Mouse (Mus musculus) cerebellum, adult 11 months (tissue): ENCODE data around the gene Mettl14.
A peak's percentile ranks its signal among the peaks of the same experiment; 100 is the strongest.
"Not testable (repeated sequence)": the region's sequence is repeated elsewhere in the genome, so short reads cannot be mapped to it uniquely, and the experiment has no call there.

Experiments used
- DNase-seq: peaks from one replicate; pipeline ENCODE4 v3.0.0; 2022

Gene Mettl14

DNA sequence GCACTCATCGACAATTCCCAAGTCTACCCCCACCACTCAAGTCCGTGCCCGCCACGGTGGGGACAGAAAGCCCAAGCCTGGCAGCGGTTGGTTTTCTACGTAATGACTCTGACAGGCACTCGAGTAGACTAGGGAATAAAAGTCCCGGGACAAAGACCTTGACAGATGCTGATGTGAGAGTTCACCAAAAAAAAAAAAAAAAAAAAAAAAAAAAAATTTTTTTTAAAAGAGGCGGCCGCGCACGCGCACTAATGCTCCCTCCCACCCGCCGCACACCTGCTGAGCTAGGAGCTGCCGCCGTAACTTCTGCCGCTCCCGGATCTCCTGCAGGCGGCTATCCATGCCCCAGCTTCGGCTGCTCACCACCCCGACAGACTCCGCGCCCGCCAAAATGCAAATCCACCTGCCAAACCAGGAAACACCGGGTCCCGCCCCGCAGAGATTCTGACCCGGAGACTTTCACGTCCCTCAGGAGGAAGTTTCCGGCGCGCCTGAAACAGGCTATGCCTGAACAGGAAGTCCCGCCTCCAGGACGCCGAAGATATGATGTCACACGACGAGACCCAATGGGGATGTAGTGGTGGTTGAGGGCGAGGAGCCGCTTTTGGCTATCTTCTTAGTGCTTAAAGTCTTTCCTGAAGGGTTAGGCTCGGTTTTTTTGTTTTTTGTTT, at the start of gene Mettl14:
Mettl14 (minus strand) TSS at position 623 of the 671 bp plus-strand sequence.
- peak; percentile 95 for DNase-seq

DNA sequence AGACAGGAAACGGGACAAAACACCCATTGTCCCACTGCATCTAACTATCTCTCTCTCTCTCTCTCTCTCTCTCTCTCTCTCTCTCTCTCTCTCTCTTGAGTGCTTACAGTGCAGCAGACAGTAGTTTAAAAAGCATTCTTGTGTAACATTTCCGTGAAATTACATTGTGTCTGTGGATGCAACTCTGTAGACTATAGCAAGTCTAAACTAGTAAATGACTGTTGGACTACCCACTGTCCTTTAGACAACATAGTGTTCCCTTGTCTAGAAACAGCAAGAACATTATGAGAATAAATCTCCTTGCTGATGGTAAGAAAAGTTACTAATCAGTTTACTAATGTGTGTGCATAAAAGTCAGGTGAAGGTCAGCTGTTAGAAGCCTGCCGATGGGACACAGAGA, 47.5 kb upstream of the Mettl14 start:
- DNase-seq: no peak

DNA sequence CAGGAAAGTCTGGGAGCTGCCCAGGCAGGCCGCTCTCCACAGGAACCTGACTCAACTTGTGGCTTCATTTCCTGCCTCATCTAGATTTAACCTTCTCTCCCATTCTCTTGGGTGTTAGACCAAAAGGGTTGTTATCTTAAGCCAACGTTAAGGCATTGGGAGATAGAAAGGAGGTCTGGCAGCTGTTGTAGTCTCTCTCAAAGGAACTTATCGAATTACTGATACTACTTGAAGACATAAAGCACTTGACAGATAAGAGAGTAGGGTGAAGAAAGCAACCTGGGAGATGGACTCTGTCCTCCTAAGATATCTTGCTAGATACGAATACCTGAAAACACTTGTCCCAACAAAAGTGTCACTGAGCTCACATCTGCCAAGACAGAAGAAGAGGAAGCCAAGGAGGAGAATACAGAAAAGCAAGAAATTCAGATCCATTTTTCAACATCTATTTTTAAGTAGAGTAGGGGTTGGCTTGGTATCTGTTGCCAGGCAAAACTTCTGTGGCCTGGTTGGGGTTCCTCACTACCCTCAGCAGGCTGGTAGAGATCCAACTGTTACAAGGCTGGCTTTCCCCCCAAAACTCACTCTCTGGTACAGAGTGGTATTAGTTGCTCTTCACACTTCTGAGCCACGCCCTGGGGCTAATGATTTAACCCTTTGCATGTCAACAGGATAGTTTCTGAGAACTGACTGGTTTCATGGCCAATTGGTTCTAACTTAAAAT, 46.2 kb upstream of the Mettl14 start:
- no peak for DNase-seq

DNA sequence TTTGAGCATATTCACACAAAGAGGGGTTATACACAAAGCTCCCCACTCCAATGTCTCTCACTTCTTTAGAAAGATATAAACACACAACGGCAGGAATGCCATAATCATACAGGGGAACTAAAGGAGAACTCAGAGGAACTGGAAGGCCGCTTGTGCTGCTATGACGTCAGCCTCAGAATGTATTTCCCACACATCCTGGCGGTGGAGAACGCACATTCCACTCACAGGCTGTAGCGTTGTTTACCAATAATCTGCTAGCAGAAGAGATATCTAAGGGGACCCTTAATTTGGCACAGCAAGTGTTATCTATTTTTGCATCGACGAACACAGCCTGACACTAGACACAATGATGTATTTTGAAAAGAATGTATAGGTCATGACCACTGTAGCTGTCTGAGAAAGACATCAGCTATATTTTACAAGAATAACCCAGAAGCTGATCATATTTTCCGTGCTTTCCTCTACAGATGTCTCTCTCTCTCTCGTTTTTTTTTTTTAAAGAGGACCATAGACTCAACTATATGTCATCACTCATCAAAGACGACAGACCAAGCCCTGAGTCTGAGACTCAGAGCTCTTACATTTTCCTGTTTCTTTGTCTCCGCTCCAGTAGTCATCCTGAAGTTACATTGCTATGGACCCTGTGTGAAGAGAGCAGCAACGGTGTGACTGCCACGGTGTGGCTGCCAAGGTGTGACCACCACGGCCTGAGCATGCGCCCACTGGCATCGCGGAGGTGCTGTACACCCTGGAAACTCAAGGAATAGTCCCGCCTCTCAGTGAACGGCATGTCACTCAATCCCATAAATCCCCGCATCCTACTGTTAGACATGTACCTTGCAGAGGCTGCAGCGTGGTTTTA, 43.9 kb upstream of the Mettl14 start:
- no peak for DNase-seq

DNA sequence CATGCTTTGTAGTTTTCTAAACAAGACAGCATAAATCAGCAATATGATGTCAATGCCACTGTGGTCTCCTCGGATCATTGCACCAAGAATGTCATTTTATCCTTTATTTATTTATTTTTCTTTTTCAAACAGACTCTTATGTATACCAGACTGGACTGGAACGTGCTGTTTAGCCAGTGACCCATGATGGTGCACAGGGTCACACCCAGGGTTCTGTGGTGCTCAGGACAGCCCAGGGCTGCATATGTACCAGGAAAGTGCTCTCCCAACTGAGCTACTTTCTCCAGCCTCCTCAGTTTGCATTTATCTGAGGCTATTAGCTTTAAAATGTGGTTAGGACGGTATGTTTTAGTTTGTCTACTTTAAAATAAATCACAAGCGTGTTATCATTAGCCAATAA, 42.1 kb upstream of the Mettl14 start:
- DNase-seq: no peak

DNA sequence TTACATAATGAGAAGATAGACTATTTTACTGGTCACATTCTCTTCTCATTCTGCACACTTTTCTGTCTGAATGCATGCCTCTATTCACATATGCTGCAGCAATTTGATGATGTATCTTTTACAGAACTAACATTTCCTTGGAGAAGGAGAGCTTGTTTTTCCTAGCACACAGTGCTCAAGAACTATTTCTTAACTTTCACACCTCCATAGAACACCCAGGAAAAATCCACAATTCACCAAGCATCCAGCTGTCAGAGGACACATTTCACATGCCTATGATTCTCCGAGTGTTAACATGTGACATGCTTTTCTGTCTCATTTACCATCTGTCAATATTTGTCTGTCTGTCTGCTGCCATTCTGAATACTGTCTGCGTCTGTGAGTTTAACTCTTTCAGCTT, 39.7 kb upstream of the Mettl14 start:
- DNase-seq: no peak

DNA sequence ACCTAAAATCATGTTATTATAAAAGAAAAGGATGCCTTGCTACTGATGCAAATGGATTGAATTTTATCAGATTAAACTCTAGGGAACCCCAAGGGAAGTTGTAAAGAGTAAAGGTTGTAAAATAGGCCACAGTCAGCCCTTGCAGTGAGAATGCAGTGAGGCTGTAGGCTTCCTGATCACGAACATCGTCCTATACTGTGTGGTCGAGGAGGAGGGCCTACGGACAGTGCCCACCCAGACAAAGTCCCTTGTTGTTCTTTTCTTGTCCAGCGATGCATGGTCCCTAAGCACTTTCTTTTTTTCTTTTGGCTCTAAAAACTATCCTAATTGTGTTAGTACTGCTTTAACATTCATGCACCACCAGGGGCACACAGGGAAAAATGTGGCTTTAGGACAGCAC, 27.3 kb upstream of the Mettl14 start:
- no peak for DNase-seq

DNA sequence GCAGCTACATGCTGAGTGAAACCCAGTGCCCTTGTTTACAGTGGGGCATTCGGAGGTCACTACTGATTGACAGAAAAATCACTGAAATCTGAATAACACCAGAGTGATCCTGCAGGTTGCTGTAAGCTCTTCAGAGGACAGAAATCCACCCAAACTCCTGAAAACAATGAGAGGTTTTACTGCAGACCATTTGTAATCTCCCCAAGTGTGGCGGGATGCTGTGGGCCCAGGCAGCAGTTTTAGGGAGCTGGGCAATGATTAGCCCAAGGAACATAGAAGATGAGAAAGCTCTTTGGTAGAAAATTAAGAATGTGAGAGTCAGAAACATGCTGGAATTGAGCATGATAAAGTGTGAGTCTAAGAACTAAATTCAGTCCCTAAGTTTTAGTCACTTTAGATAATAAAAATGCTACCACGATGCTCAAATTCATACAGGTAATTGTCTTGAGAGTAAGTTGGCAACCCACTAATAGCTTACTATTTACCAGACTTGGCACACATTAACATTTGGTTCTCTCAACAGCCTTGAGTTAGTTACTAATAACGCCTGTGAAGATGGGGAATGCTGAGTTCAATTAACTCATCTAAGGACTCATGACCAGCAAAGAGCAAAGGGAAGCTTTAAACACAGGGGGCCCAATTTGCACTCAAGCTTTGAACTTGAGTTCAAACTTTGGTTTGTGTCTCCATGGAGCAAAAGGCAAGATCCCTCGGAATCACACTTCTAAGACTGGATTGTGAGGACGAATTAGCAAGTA, 26.1 kb upstream of the Mettl14 start:
- no peak for DNase-seq

DNA sequence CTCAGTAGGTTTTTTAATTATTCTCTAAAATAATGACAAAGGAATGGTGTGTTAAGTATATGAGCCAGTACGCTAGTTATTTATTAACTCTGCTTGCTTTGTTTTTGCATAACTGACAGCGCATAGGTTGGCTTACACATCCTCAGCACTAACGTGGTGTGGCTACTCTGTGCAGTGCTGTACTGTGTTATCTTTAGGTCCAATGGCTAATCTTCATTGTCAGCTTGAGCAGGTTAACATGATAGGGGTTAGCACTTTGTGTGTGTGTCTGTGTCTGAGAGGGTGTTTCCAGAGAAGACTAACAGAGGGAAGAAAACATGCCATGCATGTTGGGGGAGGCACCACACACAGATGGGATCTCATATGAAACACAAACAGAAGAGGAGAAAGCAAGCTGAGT, 19.0 kb upstream of the Mettl14 start:
- DNase-seq: no peak

DNA sequence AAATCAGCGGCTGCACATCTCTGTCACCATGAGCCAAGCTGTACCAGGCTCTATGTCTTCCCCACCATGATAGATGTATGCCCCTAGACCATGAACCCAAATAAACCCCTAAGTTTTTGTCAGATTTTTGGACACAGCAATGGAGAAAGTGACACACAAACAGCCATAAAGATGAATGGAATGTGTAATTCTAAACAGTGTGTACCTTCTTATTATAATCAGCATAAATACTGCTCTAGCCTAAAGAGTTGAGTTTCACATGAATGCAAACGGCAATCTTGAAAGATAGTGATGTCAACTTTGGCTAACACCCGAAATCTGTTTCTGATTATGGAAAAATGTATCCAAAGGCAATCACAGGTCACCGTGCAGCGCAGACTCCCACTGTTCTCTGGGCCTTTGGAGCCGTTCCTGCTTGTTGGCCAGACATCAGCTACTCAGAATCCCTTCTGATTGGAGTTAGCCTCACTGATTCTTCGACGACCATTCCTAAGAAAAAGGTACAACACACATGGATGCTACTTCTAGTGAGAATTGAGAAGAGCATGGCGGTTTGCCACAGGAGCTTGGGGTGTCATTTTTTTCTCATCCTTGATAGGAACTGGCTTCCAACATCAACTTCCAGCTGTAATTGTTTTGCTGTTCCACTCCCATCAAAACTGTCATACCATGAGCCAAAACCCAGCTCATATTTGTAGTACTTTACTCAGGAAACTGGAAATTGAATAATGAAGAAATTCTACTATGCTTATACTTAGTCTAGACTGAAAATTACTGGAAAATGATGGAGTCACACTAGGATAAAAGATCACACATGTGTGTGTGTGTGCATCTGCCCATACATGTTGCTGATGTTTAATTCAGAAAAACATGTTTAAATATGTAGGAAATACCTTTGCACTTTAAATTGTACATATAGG, 11.9 kb upstream of the Mettl14 start:
- DNase-seq: no peak

DNA sequence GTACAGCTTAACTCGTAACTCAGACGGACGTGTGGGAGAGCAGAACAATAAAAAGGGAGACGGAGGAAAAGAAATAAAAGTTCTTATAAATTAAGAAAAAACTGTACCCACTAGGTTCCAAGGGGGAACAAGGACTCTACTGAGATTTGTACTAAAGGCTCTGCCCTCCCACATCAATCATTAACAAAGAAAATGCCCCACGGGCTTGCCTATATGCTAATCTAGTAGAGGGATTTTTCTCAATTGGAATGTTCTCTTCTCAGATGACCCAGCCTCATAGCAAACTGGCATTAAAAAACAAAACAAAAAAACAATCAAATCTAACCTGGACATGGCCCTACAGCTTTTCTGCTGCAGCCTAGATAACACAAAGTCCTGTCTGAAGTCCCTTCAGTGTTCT, 9.7 kb upstream of the Mettl14 start:
- DNase-seq: no peak

DNA sequence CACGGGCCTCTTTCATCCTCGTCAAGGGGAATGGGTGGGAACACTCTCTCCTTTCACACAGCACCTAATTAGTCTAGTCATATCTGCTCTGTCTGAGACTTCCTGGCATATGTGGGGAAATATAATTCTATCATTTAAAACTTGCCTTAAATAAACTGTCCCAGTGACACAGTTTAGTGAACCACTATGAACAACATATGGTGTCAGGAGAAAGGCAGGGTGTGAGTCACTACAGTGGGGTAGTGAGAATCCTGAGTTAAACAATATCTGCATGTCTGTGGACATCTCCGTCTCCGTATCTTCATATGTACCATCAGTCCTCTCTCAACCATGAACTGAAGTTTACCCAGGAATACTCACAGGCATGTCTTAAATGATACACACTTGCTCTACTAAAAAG, 5.3 kb upstream of the Mettl14 start:
- DNase-seq: no peak

DNA sequence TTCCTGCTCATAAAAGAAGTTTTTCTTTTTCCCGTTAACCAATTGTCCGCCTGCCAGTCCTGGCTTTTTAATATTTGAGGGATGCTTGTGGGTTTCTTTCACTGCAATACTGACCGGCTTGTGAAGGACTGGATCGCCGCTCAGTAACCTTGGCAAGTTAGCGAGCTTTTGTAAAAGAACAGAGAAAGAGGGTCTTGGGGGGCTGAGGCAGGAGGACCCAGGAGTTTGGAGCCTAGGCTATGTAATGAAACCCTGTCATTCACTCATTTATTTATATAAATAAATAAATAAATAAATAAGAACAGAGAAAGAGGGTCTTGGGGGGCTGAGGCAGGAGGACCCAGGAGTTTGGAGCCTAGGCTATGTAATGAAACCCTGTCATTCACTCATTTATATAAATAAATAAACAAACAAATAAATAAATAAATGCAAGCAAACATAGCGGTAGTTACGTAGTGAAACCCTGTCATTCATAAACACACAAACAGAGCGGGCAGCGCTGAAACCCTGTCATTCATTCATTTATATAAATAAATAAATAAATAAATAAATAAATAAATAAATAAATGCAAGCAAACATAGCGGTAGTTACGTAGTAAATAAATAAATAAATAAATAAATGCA, 361 bp upstream of the Mettl14 start:
- DNase-seq: not testable (repeated sequence)

DNA sequence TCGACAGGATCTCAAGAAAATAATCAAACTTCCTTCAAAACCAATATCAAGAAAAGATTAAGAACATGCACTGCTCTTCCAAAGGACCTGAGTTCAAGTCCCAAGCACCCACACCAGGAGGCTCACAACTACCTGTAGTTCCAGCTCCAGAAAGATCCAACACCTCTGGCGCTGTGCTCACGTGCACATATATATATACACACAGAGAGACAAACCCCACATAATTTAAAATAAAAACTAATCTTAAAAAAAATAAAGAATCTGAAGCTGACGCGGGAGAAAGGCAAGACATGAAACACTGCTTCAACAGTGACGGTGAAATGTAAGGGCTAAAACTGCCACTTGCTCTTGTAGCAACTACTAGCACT, 806 bp downstream of the Mettl14 start:
- no peak for DNase-seq

DNA sequence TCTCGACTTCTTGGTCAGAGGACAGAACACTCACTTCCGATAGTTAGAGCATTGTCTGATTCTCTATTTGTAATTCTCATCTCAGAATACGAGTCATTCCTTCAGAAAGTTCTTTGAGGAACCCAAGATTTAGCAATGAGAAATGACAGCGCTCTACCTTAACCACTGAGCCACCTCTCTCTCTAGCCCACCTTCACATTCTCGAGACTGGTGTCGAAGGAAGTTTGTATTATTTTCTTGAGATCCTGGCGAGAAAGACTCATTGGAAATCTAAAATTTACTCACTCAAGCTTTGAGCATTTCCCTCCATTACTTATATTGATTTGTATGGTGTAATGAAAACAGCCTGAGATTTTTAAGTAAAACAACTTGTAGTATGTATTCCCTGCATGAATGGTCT, 1.5 kb downstream of the Mettl14 start:
- no peak for DNase-seq

DNA sequence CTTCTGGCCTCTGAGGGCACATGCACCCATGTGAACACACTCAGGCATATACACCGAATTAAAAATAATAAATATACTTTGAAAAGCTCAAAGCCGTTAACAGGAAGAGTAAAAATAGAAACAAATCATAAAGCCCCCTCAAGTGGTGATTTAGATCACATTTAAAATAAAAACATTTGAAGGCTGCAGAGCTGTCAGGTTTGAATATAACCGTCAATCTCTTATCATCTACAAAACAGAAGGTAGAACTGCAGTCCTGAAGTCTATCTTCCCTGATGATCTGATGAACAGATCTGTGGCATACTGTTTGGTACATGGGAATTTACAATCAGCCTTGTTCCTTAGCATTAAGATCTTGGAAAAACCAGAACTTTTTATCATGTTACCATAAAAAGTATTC, 9.3 kb downstream of the Mettl14 start:
- no peak for DNase-seq

DNA sequence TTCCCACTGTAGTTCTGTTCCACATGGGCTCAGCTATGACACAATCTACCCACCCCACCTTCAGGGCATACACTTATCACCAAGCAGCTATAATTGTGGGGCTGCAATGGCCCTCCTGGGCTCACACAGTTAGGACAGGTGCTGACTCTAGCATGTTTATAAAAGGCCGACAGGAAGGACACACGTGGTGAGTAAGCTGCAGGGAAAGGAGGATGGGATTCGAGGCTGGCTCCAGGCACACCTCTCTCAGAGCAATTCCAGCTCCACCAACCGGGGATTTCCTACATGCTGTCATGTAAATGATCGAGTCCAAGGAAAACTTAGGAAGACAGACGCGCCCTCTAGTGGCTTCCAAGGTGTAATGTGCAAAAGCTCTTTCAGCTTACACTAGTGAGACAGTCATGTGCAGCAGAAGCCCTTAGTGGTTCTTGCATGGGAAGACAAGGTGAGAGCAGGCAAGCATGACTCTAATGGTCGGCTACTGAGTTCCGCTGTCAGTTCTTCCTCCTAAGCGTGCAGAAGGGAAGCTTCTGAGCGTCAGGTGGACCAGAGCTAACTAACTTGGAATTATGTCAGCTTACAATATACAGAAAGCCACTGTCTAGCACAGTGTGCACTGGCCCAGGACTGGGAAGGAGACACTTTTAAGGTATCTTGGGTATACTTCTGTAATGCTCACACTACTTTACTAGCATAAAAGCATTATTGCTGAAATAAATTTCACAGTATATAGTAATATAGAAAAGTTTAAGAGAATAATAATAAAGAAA, 14.0 kb downstream of the Mettl14 start:
- peak; percentile 22 for DNase-seq

DNA sequence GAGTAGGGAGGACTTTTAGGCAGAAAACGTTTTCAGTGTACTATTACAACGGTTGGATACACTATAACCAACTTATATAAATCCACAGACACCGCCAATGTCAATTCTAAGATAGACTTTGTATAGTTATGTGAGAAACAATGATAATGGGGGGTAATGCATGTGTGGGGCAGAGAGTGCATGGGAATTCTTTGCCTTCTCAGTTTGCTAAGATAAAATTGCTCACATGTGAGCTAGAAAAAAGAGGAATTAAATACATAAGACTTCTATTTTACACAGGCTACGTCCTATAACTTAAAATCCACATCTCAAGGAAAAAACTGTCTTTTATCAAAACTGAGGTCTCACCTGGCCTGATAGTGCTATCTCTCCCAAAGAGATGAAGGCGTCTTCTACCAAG, 15.0 kb downstream of the Mettl14 start:
- DNase-seq: no peak

DNA sequence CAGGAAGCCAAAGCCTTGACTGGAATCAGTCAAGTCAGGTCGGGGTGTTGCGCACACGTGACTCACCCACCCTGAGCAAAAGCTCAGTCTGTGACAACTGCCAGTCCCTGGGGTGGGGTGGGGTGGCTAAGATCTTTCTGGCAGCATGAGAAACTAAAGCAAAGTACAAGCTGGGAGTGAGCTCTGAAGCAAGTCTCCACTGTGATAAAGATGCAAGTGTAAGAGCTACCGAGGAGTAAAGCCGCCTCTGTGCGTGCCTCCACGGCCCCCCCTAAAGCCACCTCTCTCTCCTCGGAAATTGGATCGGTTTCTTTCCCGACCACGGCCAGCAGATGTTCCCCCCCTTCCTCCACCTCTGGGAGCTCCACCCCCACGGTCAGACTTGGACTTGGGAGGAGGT, 16.7 kb downstream of the Mettl14 start:
- DNase-seq: no peak

DNA sequence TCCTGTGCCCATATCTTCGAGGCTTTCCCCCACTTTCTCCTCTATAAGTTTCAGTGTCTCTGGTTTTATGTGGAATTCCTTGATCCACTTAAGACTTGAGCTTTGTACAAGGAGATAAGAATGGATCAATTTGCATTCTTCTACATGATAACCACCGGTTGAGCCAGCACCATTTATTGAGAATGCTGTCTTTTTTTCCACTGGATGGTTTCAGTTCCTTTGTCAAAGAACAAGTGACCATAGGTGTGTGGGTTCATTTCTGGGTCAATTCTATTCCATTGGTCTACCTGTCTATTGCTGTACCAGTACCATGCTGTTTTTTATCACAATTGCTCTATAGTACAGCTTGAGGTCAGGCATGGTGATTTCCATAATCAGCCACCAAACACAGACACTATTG, 19.1 kb downstream of the Mettl14 start:
- not testable (repeated sequence) for DNase-seq
